Mouse (Mus musculus) thymus, postnatal 10 days (tissue): ENCODE measurements around the gene Ap1m2.
"Not testable (repeated sequence)": the region's sequence is repeated elsewhere in the genome, so short reads cannot be mapped to it uniquely, and the experiment has no call there.

Experiments
- DNase-seq, 2 experiments: peaks; one replicate each; pipeline ENCODE4 v3.0.0; 2021; ENCODE audit warnings: low spot score in 2 of 2

Ap1m2 gene

DNA sequence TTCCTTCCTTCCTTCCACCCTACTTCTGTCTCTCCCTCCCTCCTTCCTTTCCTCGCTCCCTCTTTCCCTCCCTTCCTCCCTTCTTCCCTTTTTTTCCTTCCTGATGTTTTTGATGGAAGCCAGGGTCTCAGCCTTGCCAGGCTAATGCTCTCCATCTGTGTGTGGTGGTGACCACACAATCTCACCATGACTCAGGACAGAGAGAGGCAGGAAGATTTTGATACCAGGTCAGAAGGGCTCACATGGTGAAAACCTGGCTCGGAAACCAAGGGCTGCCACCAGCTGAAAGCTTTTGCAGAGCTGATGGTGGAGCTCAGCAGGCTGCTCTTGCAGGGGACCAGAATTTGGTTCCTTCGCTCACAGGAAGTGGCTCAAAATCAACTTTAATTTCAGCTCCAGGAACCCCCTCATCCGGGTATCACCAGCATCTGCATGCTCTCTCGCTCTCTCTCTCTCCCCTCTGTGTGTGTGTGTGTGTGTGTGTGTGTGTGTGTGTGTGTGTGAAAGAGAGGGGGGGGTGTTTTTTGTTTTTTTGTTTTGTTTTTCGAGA is 51.6 kb downstream of the Ap1m2 start:
- DNase-seq, result no peak

DNA sequence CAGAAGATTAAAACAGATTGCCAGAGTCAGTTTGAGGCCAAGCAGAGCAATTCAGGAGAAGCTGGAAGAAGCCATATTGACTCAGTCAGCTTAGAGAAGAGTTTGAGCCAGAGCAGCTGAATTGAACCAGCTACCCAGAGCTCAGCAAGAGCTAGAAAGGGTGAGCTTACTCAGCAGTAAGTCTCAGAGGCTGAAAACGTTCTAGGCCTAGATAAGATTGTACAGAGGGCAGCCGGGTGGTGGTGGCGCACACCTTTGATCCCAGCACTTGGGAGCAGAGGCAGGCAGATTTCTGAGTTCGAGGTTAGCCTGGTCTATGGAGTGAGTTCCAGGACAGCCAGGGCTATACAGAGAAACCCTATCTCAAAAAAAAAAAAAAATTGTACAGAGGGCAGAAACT is 55.8 kb downstream of the Ap1m2 start:
- DNase-seq, result not testable (repeated sequence)

DNA sequence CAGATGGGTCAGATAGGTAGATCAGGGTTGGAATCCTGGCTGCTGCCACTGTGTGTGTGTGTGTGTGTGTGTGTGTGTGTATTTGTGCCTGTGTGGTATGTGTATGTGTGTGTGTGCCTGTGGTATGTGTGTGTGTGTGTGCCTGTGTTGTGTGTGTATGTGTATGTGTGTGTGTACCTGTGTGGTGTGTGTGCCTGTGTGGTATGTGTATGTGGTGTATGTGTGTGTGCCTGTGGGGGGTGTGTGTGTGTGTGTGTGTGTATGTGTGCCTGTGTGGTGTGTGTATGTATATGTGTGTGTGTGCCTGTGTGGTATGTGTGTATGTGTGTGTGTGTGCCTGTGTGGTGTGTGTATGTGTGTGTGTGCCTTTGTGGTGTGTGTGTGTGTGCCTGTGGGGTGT is 57.4 kb downstream of the Ap1m2 start:
- DNase-seq, result no peak

DNA sequence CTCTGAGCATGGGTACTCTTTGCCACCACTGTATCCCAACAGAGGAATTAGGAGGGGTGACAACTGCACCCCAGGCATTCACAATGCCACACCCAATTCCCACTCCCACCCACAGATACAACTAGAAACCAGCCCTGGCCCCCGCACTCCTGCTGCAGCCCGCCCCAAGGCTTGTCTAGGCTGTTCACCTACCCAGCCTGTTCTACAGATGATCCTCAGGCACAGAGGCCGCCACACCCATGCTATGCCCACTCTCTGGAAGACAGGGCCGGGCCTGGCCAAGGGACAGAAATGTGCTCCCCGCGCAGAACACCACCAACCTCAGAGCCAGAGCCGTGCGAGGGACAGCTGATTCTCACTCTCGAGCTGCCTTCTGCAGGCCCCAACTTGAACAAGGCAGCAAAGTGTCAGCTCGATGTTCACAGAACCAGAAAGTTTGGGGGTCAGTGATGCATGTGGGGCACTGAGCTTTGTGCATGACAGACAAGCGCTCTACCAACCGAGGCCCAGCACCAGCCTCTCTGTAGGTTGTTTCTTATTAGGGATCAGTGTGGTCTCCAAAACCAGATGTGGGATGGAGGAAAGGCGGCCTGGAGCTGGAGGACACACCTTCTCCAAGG is 60.9 kb downstream of the Ap1m2 start:
- DNase-seq, result no peak

DNA sequence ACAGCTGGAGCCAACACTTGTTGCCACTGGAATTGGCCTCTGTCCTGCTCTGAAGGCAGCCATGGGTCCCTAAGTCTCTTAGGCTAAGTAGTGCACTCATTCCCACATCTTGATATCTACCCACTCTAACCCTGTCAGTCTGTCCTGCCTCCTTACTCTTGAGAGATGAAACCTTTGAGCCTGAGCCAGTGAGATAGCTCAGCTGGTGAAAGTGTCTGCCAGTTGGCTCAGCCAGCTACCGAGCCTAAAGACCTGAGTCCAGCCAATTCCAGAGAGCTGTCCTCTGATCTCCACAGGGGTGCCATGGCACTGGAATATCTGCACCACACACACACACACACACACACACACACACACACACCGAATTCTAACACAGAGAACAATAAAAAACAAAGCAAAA is 61.6 kb downstream of the Ap1m2 start:
- no peak for DNase-seq

DNA sequence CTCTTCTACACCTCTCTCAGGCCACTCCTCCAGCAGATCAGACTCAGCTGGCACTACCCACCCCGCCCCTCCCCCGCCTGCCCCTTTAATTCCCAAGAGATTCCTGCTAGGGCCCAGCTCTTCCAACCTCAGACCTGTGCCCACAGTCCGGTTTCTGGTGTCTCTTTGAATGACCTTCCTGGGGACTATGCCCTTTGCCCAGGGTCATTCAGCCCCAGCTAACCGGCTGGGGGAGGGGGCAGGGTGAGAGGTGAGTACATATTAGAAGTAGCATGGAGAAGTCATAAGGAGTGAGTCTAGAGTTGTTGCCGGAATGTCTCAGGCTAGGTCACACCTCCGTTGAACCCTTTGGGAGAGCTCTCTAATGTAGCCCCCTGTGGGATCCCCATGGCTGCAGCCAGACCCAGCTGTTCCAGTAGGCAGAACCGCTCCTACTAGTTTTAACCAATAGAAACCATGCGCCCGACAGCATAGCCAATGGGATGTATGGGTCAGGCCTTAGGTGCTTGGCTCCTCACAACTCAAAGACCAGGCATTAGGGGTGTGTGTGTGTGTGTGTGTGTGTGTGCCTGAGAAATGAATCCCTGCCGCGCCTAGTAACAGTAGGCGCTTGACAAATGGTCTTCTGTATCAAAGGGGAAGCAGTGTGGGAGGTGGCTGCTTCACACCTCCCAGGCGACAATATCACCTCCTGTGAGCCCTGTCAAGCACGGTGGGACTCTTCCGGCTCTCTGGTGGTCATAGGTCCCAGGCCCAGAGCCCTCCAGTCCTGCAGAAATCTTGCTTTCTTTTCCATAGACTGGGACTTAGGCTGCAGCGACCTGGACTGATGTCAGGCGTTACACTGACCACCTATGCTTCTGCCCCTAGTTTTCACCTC is 62.3 kb downstream of the Ap1m2 start:
- DNase-seq, result no peak

DNA sequence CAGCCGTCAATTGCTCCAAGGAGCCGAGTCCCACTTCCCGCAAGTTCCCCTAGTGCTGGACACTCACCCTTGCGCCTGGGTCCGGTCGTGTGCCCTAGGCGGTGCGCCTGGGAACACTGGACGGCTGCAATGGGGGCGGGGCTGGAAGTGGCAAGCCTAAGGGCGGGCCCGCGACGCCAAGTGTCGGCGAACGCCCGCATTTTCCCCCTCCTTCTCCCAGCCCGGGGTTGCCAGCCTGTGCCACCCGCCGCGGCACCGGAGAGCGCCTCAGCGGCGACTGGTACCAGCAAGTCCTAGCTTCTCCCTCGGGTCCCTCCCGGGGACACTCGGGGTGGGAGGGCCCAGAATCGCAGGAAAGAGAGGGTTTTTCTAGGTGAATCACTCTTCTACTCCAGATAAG is 63.8 kb downstream of the Ap1m2 start, which contains the start of gene S1pr5:
S1pr5 (minus strand) TSS at position 118 of the 400 bp plus-strand sequence.
- no peak for DNase-seq

DNA sequence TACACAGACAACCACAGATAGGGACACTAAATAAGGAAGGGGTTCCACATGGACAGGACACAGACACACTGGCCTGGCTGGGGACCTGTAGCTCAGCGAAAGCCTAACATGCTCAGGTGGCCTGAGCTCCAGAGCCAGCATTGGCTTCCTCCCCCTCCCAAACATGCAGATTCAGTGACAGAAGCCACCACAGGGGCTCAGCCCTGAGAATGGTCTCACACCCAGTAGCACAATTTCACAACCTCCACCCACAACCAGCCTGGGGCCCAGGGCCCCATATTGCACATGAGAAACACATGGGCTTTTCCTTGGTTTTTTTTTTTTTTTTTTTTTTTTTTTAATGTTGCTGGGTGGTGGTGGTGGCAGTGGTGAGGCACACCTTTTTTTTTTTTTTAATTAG is 65.8 kb downstream of the Ap1m2 start:
- DNase-seq, result no peak

DNA sequence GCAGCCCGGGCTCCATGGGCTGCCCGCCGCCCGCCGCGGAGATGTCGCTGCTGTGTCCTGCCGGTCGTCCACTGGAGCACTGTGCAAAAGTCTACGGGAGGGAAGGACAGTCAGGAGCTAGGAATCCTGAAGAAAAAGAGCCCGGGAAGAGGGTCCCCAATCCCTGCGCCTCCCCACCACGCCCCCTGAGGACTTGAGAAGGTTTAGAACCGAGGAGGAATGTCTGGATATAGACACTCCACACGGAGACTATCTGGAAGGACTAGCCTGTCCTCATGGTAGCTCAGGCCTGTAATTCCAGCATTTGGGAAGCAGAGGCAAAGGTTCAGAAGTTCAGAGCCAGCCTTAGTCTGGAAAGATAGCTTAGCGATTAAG is 67.0 kb downstream of the Ap1m2 start:
- DNase-seq, result no peak

DNA sequence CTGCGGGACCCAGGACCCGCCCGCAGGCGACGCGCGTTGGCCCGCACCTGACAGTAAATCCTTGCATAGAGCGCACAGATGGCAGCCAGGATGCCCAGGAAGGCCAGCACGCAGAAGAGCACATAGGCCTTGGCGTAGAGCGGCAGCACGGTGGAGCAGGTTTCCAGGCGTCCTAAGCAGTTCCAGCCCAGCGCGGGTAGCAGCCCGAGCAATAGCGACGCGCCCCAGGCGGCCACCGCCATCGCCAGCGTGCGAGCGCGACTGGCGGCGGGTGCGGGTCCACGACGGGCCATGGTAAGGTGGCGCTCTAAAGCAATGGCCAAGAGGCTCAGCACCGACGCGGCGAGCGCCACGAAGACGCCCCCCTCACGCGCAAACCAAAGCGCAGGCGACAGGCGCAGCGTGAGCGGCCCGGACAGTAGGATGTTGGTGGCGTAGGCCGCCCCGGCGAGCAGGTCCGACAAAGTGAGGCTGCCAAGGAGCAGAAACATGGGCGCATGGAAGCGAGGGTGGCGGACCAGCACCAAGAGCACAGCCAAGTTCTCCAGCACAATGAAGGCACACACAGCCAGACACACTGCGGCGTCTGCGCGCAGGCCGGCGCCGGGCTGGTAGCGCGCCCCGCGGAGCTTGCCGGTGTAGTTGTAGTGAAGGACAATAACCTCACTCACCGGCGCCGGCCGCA is 67.6 kb downstream of the Ap1m2 start:
- DNase-seq, result no peak
